Mouse (Mus musculus): ENCODE measurements around the gene Cyb561a3. TPM values are rescaled to one million over a fixed set of nuclear protein-coding genes. Genes with fewer than 3 reads are reported as not detected.

Cyb561a3 gene
- polyA plus RNA-seq, 1 experiment, result 33.4 TPM

Other genes with a start within 250 kb of the Cyb561a3 start
- 2.3 and 2.4 TPM in 2 replicates for gene Syt7, start 188.1 kb upstream of the Cyb561a3 start, polyA plus RNA-seq (2012; rRNA removed)
- 3.9 and 6.8 TPM in 2 replicates for gene Lrrc10b, start 119.7 kb upstream of the Cyb561a3 start, polyA plus RNA-seq (2012; rRNA removed)
- 1.9 and 2.9 TPM in 2 replicates for gene Ppp1r32, start 94.2 kb upstream of the Cyb561a3 start, polyA plus RNA-seq (2012; rRNA removed)
- 33.6 and 39.9 TPM in 2 replicates for gene Cpsf7, start 51.9 kb upstream of the Cyb561a3 start, polyA plus RNA-seq (2012; rRNA removed)
- gene Sdhaf2, start 51.0 kb upstream of the Cyb561a3 start, polyA plus RNA-seq (2012; rRNA removed), result 35.1 and 37.9 TPM in 2 replicates
- gene Tmem216, start 20.9 kb upstream of the Cyb561a3 start, polyA plus RNA-seq (2012; rRNA removed), result 36.5 and 51.1 TPM in 2 replicates
- gene Tmem138, start 190 bp downstream of the Cyb561a3 start, polyA plus RNA-seq (2012; rRNA removed), result 10.9 and 12.0 TPM in 2 replicates
- 168 and 176 TPM in 2 replicates for gene Ddb1, start 28.2 kb downstream of the Cyb561a3 start, polyA plus RNA-seq (2012; rRNA removed)
- 21.0 and 22.5 TPM in 2 replicates for gene Tkfc, start 28.5 kb downstream of the Cyb561a3 start, polyA plus RNA-seq (2012; rRNA removed)
- 0.60 and 1.3 TPM in 2 replicates for gene Vwce, start 57.0 kb downstream of the Cyb561a3 start, polyA plus RNA-seq (2012; rRNA removed)
- gene Pga5, start 100.9 kb downstream of the Cyb561a3 start, polyA plus RNA-seq (2012; rRNA removed), result 0.31 TPM in 1 of 2 replicates, not detected in the other
- 25.5 and 30.3 TPM in 2 replicates for gene Vps37c, start 111.6 kb downstream of the Cyb561a3 start, polyA plus RNA-seq (2012; rRNA removed)
- gene Cd5, start 161.8 kb downstream of the Cyb561a3 start, polyA plus RNA-seq (2012; rRNA removed), result 0.80 and 0.92 TPM in 2 replicates